Comparison of ENCODE assay signal across 14 mouse cellular contexts in the genomic region with DNA sequence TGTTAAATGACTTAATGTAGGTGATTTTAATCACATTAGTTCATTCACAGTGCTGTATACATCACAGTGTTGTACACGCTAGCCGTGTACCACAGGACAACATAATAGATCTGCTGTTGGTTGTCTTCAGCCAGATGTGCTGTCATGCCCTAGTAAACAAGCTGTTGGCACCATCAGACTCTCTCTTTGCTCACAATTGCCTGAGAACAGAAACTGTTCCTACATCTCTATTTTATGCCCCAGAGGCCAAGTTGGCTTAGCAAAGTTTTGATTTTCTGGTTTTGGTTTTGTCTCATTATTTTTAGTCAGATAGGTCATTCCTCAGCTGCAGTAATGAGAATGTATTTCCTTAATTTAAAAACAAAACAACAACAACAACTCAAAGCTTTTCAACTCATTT. TPM values are rescaled to one million over a fixed set of nuclear protein-coding genes. Genes with fewer than 3 reads are reported as not detected.
DNase-seq lines count a peak whose midpoint lies in the region; ATAC-seq and TF ChIP-seq lines count a peak whose summit lies in the region.
"Had no signal": no experiment of that assay in that cellular context is flagged by ENCODE, and none has a peak within 500 bp of the region (broad histone marks: within the 10 kb centered on the region; RNA-seq: fewer than 3 reads in every experiment).

No protein-coding gene starts in this region.

- no peak for TF ChIP-seq POLR2A in embryonic fibroblast, embryonic 13.5 days (IDR thresholded peaks at IDR 0.05; ENCODE audit: low read depth, low read length)
- TF ChIP-seq POLR2A in small intestine, adult 2 months (IDR thresholded peaks at IDR 0.05; ENCODE audit: low read depth, low read length), result no peak

- no peak overlapping the region for H3K9ac ChIP-seq in midbrain, embryonic 11.5 days (ENCODE audit: low read length)
- H3K9ac ChIP-seq in midbrain, embryonic 13.5 days (replicated peaks), result no peak overlapping the region
- H3K9ac ChIP-seq: heart, embryonic 13.5 days; lung, embryonic 14.5 days had no signal

- H3K4me2 ChIP-seq in midbrain, embryonic 11.5 days, result no peak overlapping the region
- no peak overlapping the region for H3K4me2 ChIP-seq in midbrain, embryonic 13.5 days (replicated peaks)
- H3K4me2 ChIP-seq: heart, embryonic 13.5 days; lung, embryonic 14.5 days had no signal

- peak overlapping the region; percentile 61 for H3K4me3 ChIP-seq in gastrocnemius, adult 2 months
- no peak overlapping the region for H3K4me3 ChIP-seq in midbrain, embryonic 11.5 days (ENCODE audit: low read depth, low read length)
- no peak overlapping the region for H3K4me3 ChIP-seq in midbrain, embryonic 13.5 days (replicated peaks)
- H3K4me3 ChIP-seq in embryonic fibroblast, embryonic 13.5 days (ENCODE audit: insufficient read depth, low read length), result no peak overlapping the region
- H3K4me3 ChIP-seq in small intestine, adult 2 months (ENCODE audit: low read depth, low read length), result no peak overlapping the region
- H3K4me3 ChIP-seq: heart, embryonic 13.5 days had no signal

- H3K9me3 ChIP-seq in midbrain, embryonic 11.5 days (ENCODE audit: control insufficient read depth, low read length), result no peaks in the 10 kb centered on the region
- H3K9me3 ChIP-seq in midbrain, embryonic 13.5 days, result no peaks in the 10 kb centered on the region
- H3K9me3 ChIP-seq: heart, embryonic 13.5 days had no signal

- H3K4me1 ChIP-seq in midbrain, embryonic 11.5 days (ENCODE audit: control insufficient read depth, insufficient read depth, low read length), result peaks cover 4% of the 10 kb centered on the region
- H3K4me1 ChIP-seq in midbrain, embryonic 13.5 days (replicated peaks), result peaks cover 10% of the 10 kb centered on the region
- peaks cover 5% of the 10 kb centered on the region for H3K4me1 ChIP-seq in embryonic fibroblast, embryonic 13.5 days (ENCODE audit: control insufficient read depth, insufficient read depth, low read length)
- peaks cover 11% of the 10 kb centered on the region; the same call in 1 of the 2 replicates for H3K4me1 ChIP-seq in small intestine, adult 2 months (ENCODE audit: control insufficient read depth, insufficient read depth, insufficient read length, low read length)

- 100% methylated on average over 2 of the region's 2 CpGs for WGBS in midbrain, embryonic 11.5 days
- 88% methylated on average over 2 of the region's 2 CpGs for WGBS in midbrain, embryonic 13.5 days
- 86% methylated on average over 2 of the region's 2 CpGs for WGBS in small intestine, adult 2 months

- no peak for DNase-seq in gastrocnemius, adult 2 months
- no peak for DNase-seq in gastrocnemius, postnatal 25 days
- peak; percentile 68 for DNase-seq in midbrain, embryonic 11.5 days (ENCODE audit: low spot score, missing footprints)
- DNase-seq in right cerebral cortex, postnatal 25 days, result no peak
- no peak for DNase-seq in cerebellum, adult 8-10 months
- DNase-seq: embryo, embryonic 11 days; lung, embryonic 14.5 days had no signal

- no peaks in the 10 kb centered on the region for H3K27me3 ChIP-seq in midbrain, embryonic 11.5 days (ENCODE audit: control insufficient read depth, insufficient read depth, low read length)
- no peaks in the 10 kb centered on the region for H3K27me3 ChIP-seq in midbrain, embryonic 13.5 days
- no peaks in the 10 kb centered on the region for H3K27me3 ChIP-seq in small intestine, adult 2 months (ENCODE audit: control insufficient read depth, insufficient read depth, low read length)
- H3K27me3 ChIP-seq: heart, embryonic 13.5 days had no signal

- ATAC-seq in midbrain, embryonic 11.5 days (ENCODE audit: low FRiP score), result no peak
- no peak for ATAC-seq in midbrain, embryonic 13.5 days

- H3K36me3 ChIP-seq in midbrain, embryonic 11.5 days (ENCODE audit: control insufficient read depth, insufficient read depth, low read length), result no peaks in the 10 kb centered on the region
- peaks cover 11% of the 10 kb centered on the region for H3K36me3 ChIP-seq in midbrain, embryonic 13.5 days
- H3K36me3 ChIP-seq in small intestine, adult 2 months (ENCODE audit: control insufficient read depth, insufficient read depth, low read length), result 0 out of 2 replicates have a peak, but pooled peaks cover 2% of the 10 kb centered on the region

- intact Hi-C loops in gastrocnemius, adult 2 months (cut with DNase I), result loop anchor here (5.0 kb wide), 1 partner anchor 37 kb away; no protein-coding TSS in a partner anchor

- H3K27ac ChIP-seq in gastrocnemius, adult 2 months, result peak overlapping the region; percentile 92
- no peak overlapping the region for H3K27ac ChIP-seq in midbrain, embryonic 11.5 days (ENCODE audit: low read depth, low read length)
- H3K27ac ChIP-seq in midbrain, embryonic 13.5 days, result no peak overlapping the region
- peak overlapping the region; percentile 44; the same call in 1 of the 2 replicates for H3K27ac ChIP-seq in embryonic fibroblast, embryonic 13.5 days (ENCODE audit: insufficient read depth, low read length)
- H3K27ac ChIP-seq in small intestine, adult 2 months (ENCODE audit: insufficient read depth, low read depth, low read length), result peak overlapping the region; percentile 9; the same call in 1 of the 2 replicates
- H3K27ac ChIP-seq: heart, embryonic 13.5 days had no signal

- TF ChIP-seq CTCF in gastrocnemius, adult 2 months (IDR thresholded peaks at IDR 0.05), result no peak
- TF ChIP-seq CTCF in embryonic fibroblast, embryonic 13.5 days (IDR thresholded peaks at IDR 0.05; ENCODE audit: borderline replicate concordance, insufficient read depth, low read length), result no peak
- no peak for TF ChIP-seq CTCF in small intestine, adult 2 months (IDR thresholded peaks at IDR 0.05; ENCODE audit: extremely low read depth, insufficient read length, insufficient replicate concordance, low read depth, low read length)

RNA-seq across cellular contexts. Expression of gene Evi2, which starts 0.7 kb away (rescaled TPM):
- total RNA-seq in gastrocnemius, adult 2 months (2021), result not detected
- total RNA-seq in gastrocnemius, postnatal 25 days (2021), result under 1 TPM in 1 of 2 experiments, not detected in 1; 0.13 TPM
- polyA plus RNA-seq in midbrain, embryonic 11.5 days (2014; fragmentation: Nextera tagmentation; extraction: Ambion mirVana), result 0.83 and 0.84 TPM in 2 replicates
- polyA plus RNA-seq in midbrain, embryonic 13.5 days (2015; fragmentation: Nextera tagmentation; extraction: Ambion mirVana), result 0.62 and 1.1 TPM in 2 replicates
- not detected in 2 replicates for polyA plus RNA-seq in embryonic fibroblast, embryonic 13.5 days (2011; ENCODE audit: insufficient read length, low read depth, missing spikeins)
- polyA plus RNA-seq in small intestine, adult 2 months (2012; rRNA removed), result 0.34 and 1.7 TPM in 2 replicates
- polyA plus RNA-seq: testis, adult 2 months had no signal

RNA-seq across cellular contexts. Expression of gene Evi2a, which starts 0.7 kb away (rescaled TPM):
- 1 to 10 TPM; 3.9 to 4.0 TPM for total RNA-seq in gastrocnemius, adult 2 months (2021)
- 1 to 10 TPM; 3.0 to 3.8 TPM for total RNA-seq in gastrocnemius, postnatal 25 days (2021)
- polyA plus RNA-seq in midbrain, embryonic 11.5 days (2014; fragmentation: Nextera tagmentation; extraction: Ambion mirVana), result 3.0 and 4.6 TPM in 2 replicates
- 2.1 and 3.1 TPM in 2 replicates for polyA plus RNA-seq in midbrain, embryonic 13.5 days (2015; fragmentation: Nextera tagmentation; extraction: Ambion mirVana)
- 3.3 and 4.2 TPM in 2 replicates for polyA plus RNA-seq in embryonic fibroblast, embryonic 13.5 days (2011; ENCODE audit: insufficient read length, low read depth, missing spikeins)
- 3.1 and 4.0 TPM in 2 replicates for polyA plus RNA-seq in small intestine, adult 2 months (2012; rRNA removed)

RNA-seq across cellular contexts. Expression of gene Evi2b, which starts 6.2 kb away (rescaled TPM):
- under 1 TPM; 0.45 to 0.46 TPM for total RNA-seq in gastrocnemius, adult 2 months (2021)
- total RNA-seq in gastrocnemius, postnatal 25 days (2021), result under 1 TPM; 0.21 to 0.31 TPM
- 0.22 and 0.51 TPM in 2 replicates for polyA plus RNA-seq in midbrain, embryonic 11.5 days (2014; fragmentation: Nextera tagmentation; extraction: Ambion mirVana)
- polyA plus RNA-seq in midbrain, embryonic 13.5 days (2015; fragmentation: Nextera tagmentation; extraction: Ambion mirVana), result 0.19 TPM in 1 of 2 replicates, not detected in the other
- polyA plus RNA-seq in embryonic fibroblast, embryonic 13.5 days (2011; ENCODE audit: insufficient read length, low read depth, missing spikeins), result 0.43 and 1.4 TPM in 2 replicates
- 5.3 TPM in 1 of 2 replicates, not detected in the other for polyA plus RNA-seq in small intestine, adult 2 months (2012; rRNA removed)

RNA-seq across cellular contexts. Expression of gene Omg, which starts 25.9 kb away (rescaled TPM):
- total RNA-seq in gastrocnemius, adult 2 months (2021), result not detected
- total RNA-seq in gastrocnemius, postnatal 25 days (2021), result not detected
- polyA plus RNA-seq in midbrain, embryonic 11.5 days (2014; fragmentation: Nextera tagmentation; extraction: Ambion mirVana), result 1.9 TPM in 2 replicates
- 2.6 and 3.3 TPM in 2 replicates for polyA plus RNA-seq in midbrain, embryonic 13.5 days (2015; fragmentation: Nextera tagmentation; extraction: Ambion mirVana)
- not detected in 2 replicates for polyA plus RNA-seq in embryonic fibroblast, embryonic 13.5 days (2011; ENCODE audit: insufficient read length, low read depth, missing spikeins)
- not detected in 2 replicates for polyA plus RNA-seq in small intestine, adult 2 months (2012; rRNA removed)
- total RNA-seq: gastrocnemius, postnatal 14 days had no signal
- polyA plus RNA-seq: activated CD4-positive, CD25-positive, alpha-beta regulatory T cell, adult 4 months; testis, adult 2 months had no signal

Comparison
In these comparisons a context has a peak if more than half of its experiments do, and no peak if none do; other contexts are left out.
1. H3K27ac ChIP-seq: peak in gastrocnemius, adult 2 months (single experiment), embryonic fibroblast, embryonic 13.5 days (single experiment) and small intestine, adult 2 months (single experiment); none in midbrain, embryonic 11.5 days (single experiment) and midbrain, embryonic 13.5 days (single experiment).